Mouse (Mus musculus): Measurements from ENCODE around the gene Frmd4a. TPM values are rescaled to one million over a fixed set of nuclear protein-coding genes. Genes with fewer than 3 reads are reported as not detected.

Frmd4a gene
- total RNA-seq, 4 experiments from 2014 or later: 10.3 to 20.8 (median 15.6) TPM

GRCm38 (mm10) chr2:4630197-4630835 is 612.8 kb downstream of the Frmd4a start:
- DNase-seq: no peak

- no peak for DNase-seq
Observed at GRCm38 (mm10) chr2:4635804-4636203, 618.3 kb downstream of the Frmd4a start.

- DNase-seq: peak; percentile 51
Observed at GRCm38 (mm10) chr2:4636656-4637055, 619.1 kb downstream of the Frmd4a start.

DNA sequence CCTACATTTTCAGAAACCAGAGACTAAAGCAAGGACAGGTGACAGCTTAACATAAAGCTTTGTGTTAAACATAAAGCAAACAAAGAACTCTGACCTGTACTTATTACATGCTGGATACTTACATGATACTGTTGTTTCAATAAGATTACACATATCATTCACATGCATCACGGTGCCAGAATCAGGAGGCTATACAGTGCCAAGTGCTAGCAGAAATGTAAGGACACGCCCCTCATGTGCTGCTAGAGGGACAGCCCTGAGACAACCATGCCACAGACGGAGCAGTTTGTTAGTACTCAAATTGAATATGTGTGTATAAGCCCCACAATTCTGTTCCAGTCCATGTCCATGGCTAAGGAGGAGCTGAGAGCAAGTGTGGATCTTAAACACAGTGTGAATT is 620.7 kb downstream of the Frmd4a start:
- no peak for DNase-seq

GRCm38 (mm10) chr2:4645066-4645465 is 627.5 kb downstream of the Frmd4a start:
- no peak for DNase-seq

DNA sequence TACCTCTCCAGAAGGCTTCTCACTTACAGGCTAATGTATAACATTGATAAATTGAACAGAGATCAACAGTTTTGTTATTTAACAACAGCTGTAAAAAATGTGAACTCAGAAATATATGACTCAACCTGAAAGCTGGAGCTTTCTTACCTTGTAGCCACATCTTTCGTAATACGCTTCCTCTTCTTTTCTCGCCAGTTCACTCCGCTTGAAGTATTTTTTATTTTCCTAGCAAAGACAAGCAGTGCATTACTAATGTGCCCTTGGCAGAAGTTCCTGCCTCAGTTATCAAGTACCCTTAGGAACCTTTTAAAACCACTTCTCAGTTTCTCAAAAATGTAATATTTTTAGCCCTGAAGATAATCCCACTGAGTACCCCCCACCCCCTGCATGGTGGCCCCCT is 630.6 kb downstream of the Frmd4a start:
- no peak for DNase-seq

GRCm38 (mm10) chr2:4649646-4650045 is 632.1 kb downstream of the Frmd4a start:
- no peak for DNase-seq

DNA sequence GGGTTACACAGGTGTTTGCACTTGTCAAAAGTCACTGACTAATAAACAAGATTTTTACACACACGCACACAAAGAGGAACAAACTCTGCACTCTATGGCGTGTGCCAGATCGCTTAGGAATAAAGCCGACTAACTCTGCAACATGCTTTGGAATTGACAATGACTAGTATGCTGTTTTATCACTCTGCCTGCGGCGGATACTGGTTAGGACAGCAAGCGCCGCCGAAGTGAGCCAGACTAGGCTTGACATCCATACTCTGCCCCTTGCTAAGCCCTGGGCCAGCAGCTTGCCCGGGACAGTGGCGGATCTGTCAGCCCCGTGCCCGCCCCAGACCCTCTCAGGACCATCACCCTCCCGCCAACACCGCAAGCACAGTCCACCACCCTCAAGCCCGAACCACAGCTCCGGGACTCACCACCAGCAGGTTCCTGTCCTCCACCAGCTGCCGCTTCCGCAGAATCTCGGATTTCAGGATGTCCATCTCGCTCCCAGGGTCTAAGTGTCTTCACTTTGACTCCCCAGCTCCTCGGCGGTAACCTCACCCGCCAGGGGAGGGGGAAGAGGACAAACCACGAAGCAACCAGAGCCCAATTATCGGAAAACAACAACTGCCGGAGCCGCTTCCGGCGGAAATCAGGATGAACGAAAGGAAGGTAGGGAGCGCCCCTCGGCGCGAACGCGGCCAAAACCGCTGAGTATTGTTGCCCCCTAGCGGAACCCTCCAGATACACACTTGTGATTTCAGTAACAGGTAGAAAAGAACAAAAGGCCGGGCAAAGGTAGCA is 634.2 kb downstream of the Frmd4a start, which contains the start of gene Prpf18:
Gene Prpf18, minus strand, starts transcription at position 614 of the 786 bp plus-strand sequence.
- DNase-seq: peak; percentile 84

DNA sequence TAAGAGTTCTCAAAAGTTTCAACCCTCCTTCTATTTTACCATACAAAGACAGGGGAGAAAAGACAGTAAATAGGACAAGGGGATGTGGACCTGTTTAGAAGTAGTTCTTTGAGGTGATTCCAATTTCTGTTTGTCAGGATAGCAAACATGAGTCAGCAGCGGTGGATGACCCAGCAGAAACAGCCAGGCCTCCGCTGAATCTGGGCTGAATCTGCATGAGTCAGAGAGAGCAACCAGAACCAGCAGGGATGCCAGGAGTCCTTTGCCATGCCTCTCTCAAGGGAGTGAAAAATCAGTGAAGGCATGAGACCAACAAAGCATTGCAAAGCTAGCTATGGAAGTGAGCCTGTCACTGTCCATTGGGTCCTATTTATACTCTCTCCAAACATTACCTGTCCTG is 643.2 kb downstream of the Frmd4a start:
- no peak for DNase-seq

Measured in adrenal gland, adult 8-10 months (tissue).